27 mouse cellular contexts compared by ENCODE assay signal in genomic region chr2:163147381-163147780, GRCm38 (mm10). TPM values are rescaled to one million over a fixed set of nuclear protein-coding genes. Genes with fewer than 3 reads are reported as not detected.
"Had no signal": no experiment of that assay in that cellular context is flagged by ENCODE, and none has a peak within 500 bp of the region (broad histone marks: within the 10 kb centered on the region; RNA-seq: fewer than 3 reads in every experiment).

No protein-coding gene starts in this region.

- H3K4me3 ChIP-seq: limb, embryonic 12.5 days; limb, embryonic 15.5 days; lung, embryonic 15.5 days; midbrain, embryonic 13.5 days had no signal

- H3K27ac ChIP-seq: limb, embryonic 12.5 days; limb, embryonic 15.5 days; liver, embryonic 14.5 days; lung, embryonic 15.5 days; midbrain, embryonic 13.5 days had no signal

- DNase-seq: kidney, adult 18-20 months; kidney, adult 9 months; kidney, postnatal 14 days; kidney, postnatal 4 days; left cerebral cortex, postnatal 4 days; liver, postnatal 0 days; thymus, adult 18-20 months; thymus, postnatal 36 days had no signal

- H3K27me3 ChIP-seq: lung, embryonic 15.5 days; midbrain, embryonic 13.5 days had no signal

- H3K4me1 ChIP-seq: lung, embryonic 15.5 days had no signal

- H3K36me3 ChIP-seq: limb, embryonic 12.5 days; limb, embryonic 15.5 days; lung, embryonic 15.5 days; midbrain, embryonic 13.5 days had no signal

- H3K9me3 ChIP-seq: limb, embryonic 12.5 days; limb, embryonic 15.5 days; lung, embryonic 15.5 days; midbrain, embryonic 13.5 days had no signal

- ATAC-seq: inflammation-experienced regulatory T-cells, adult 6 months; intestine, embryonic 16.5 days; liver, postnatal 0 days; midbrain, embryonic 13.5 days had no signal

- H3K4me2 ChIP-seq: limb, embryonic 12.5 days; limb, embryonic 15.5 days; liver, embryonic 11.5 days; lung, embryonic 15.5 days; midbrain, embryonic 13.5 days had no signal

- H3K9ac ChIP-seq: limb, embryonic 12.5 days; limb, embryonic 15.5 days; liver, embryonic 14.5 days; liver, postnatal 0 days; lung, embryonic 15.5 days; midbrain, embryonic 13.5 days had no signal

RNA-seq across cellular contexts. Expression of gene Gtsf1l, which starts 59.7 kb away (rescaled TPM):
- total RNA-seq: layer of hippocampus, adult 18-20 months; layer of hippocampus, postnatal 14 days; left cerebral cortex, adult 8-10 months; left cerebral cortex, postnatal 14 days; left cerebral cortex, postnatal 4 days; megakaryocyte-erythroid progenitor cell, adult 5-6 weeks had no signal
- polyA plus RNA-seq: inflammation-experienced regulatory T-cells, adult 6 months; intestine, embryonic 16.5 days; kidney, embryonic 16.5 days; limb, embryonic 12.5 days; limb, embryonic 15.5 days; liver, embryonic 11.5 days; liver, embryonic 14.5 days; liver, postnatal 0 days; lung, embryonic 15.5 days; midbrain, embryonic 13.5 days; neural tube, embryonic 14.5 days; small intestine, adult 2 months; spleen, adult 2 months; stomach, embryonic 16.5 days; urinary bladder, adult 2 months had no signal
